Comparison of ENCODE assay signal across 23 mouse cellular contexts in genomic region chr12:34408139-34408538, GRCm38 (mm10).
A peak's percentile ranks its signal among the peaks of the same experiment; 100 is the strongest.
DNase-seq lines count a peak whose midpoint lies in the region; ATAC-seq and TF ChIP-seq lines count a peak whose summit lies in the region.
"Had no signal": no experiment of that assay in that cellular context is flagged by ENCODE, and none has a peak within 500 bp of the region (broad histone marks: within the 10 kb centered on the region; RNA-seq: fewer than 3 reads in every experiment).

No protein-coding gene starts in this region.

- H3K36me3 ChIP-seq in kidney, embryonic 14.5 days (ENCODE audit: control insufficient read depth, insufficient read depth, low read length) = no peaks in the 10 kb centered on the region
- H3K36me3 ChIP-seq in kidney, adult 2 months (ENCODE audit: control insufficient read depth, insufficient read depth, low read length) = no peaks in the 10 kb centered on the region
- no peaks in the 10 kb centered on the region for H3K36me3 ChIP-seq in kidney, embryonic 16.5 days (ENCODE audit: insufficient read depth, low read length)
- H3K36me3 ChIP-seq: embryonic facial prominence, embryonic 13.5 days; embryonic facial prominence, embryonic 15.5 days; forebrain, embryonic 10.5 days; forebrain, embryonic 12.5 days had no signal

- 0 out of 2 replicates have a peak, but pooled peaks cover 3% of the 10 kb centered on the region for H3K4me1 ChIP-seq in kidney, embryonic 14.5 days (ENCODE audit: control insufficient read depth, insufficient read depth, low read length)
- H3K4me1 ChIP-seq in kidney, adult 2 months (ENCODE audit: control insufficient read depth, insufficient read depth, low read length) = no peaks in the 10 kb centered on the region
- no peaks in the 10 kb centered on the region for H3K4me1 ChIP-seq in kidney, embryonic 16.5 days (ENCODE audit: insufficient read depth, low read length)
- H3K4me1 ChIP-seq: embryonic facial prominence, embryonic 13.5 days; embryonic facial prominence, embryonic 15.5 days; forebrain, embryonic 12.5 days had no signal

- WGBS in kidney, embryonic 14.5 days = 15% methylated on average over 3 of the region's 3 CpGs
- 33% methylated on average over 3 of the region's 3 CpGs for WGBS in kidney, adult 2 months
- 23% methylated on average over 3 of the region's 3 CpGs for WGBS in kidney, embryonic 16.5 days

- no peak for DNase-seq in kidney, adult 2 months
- DNase-seq in kidney, postnatal 10 days = no peak
- peak; percentile 7 for DNase-seq in retina, embryonic 14.5 days (ENCODE audit: low spot score)
- DNase-seq in retina, postnatal 1 day = no peak
- DNase-seq: adrenal gland, adult 2 months; adrenal gland, postnatal 10 days; adrenal gland, postnatal 25 days; cerebellum, adult 11 months; cerebellum, adult 18-20 months; cerebellum, adult 8-10 months; cerebellum, adult 9-11 months; cerebellum, postnatal 14 days; cerebellum, postnatal 36 days; embryo, embryonic 11 days had no signal

- H3K4me2 ChIP-seq in kidney, embryonic 14.5 days (replicated peaks; ENCODE audit: low read depth, low read length) = no peak overlapping the region
- no peak overlapping the region for H3K4me2 ChIP-seq in kidney, embryonic 16.5 days (replicated peaks; ENCODE audit: low read depth, low read length)
- H3K4me2 ChIP-seq: embryonic facial prominence, embryonic 13.5 days; embryonic facial prominence, embryonic 15.5 days; forebrain, embryonic 12.5 days had no signal

- no peak for TF ChIP-seq CTCF in kidney, adult 2 months (conservative IDR thresholded peaks at IDR 0.05; ENCODE audit: insufficient read depth, insufficient read length, low read depth, low read length)

- H3K27ac ChIP-seq in kidney, embryonic 14.5 days (ENCODE audit: low read depth, low read length) = no peak overlapping the region
- no peak overlapping the region for H3K27ac ChIP-seq in kidney, adult 2 months (ENCODE audit: insufficient read depth, low read depth, low read length)
- H3K27ac ChIP-seq in kidney, embryonic 16.5 days (ENCODE audit: low read length) = no peak overlapping the region
- H3K27ac ChIP-seq: embryonic facial prominence, embryonic 13.5 days; embryonic facial prominence, embryonic 15.5 days; forebrain, embryonic 10.5 days; forebrain, embryonic 12.5 days had no signal

- peak; percentile 90; the same call in 1 of the 2 replicates for ATAC-seq in kidney, embryonic 14.5 days (ENCODE audit: low FRiP score, low TSS enrichment)
- peak; percentile 83 for ATAC-seq in kidney, embryonic 16.5 days (ENCODE audit: low FRiP score, low TSS enrichment)
- ATAC-seq: forebrain, embryonic 14.5 days; forebrain, embryonic 16.5 days had no signal

- no peak overlapping the region for H3K9ac ChIP-seq in kidney, embryonic 14.5 days (ENCODE audit: low read depth, low read length)
- no peak overlapping the region for H3K9ac ChIP-seq in kidney, embryonic 16.5 days (replicated peaks; ENCODE audit: low read length)
- H3K9ac ChIP-seq: embryonic facial prominence, embryonic 13.5 days; embryonic facial prominence, embryonic 15.5 days; forebrain, embryonic 12.5 days had no signal

- H3K4me3 ChIP-seq in kidney, embryonic 14.5 days (ENCODE audit: low read length) = no peak overlapping the region
- H3K4me3 ChIP-seq in kidney, adult 2 months (ENCODE audit: insufficient read depth, low read depth, low read length) = no peak overlapping the region
- H3K4me3 ChIP-seq in kidney, embryonic 16.5 days (ENCODE audit: low read length) = no peak overlapping the region
- H3K4me3 ChIP-seq: embryonic facial prominence, embryonic 13.5 days; embryonic facial prominence, embryonic 15.5 days; erythroblast, embryonic 14.5 days; forebrain, embryonic 10.5 days; forebrain, embryonic 12.5 days had no signal

- TF ChIP-seq POLR2A in kidney, adult 2 months (IDR thresholded peaks at IDR 0.05; ENCODE audit: low read depth, low read length) = no peak

- no peaks in the 10 kb centered on the region for H3K9me3 ChIP-seq in kidney, embryonic 14.5 days (ENCODE audit: control insufficient read depth, low read length)
- no peaks in the 10 kb centered on the region for H3K9me3 ChIP-seq in kidney, embryonic 16.5 days (ENCODE audit: low read length)
- H3K9me3 ChIP-seq: embryonic facial prominence, embryonic 13.5 days; embryonic facial prominence, embryonic 15.5 days; forebrain, embryonic 10.5 days; forebrain, embryonic 12.5 days had no signal

- H3K27me3 ChIP-seq in kidney, embryonic 14.5 days (ENCODE audit: control insufficient read depth, insufficient read depth, low read length) = no peaks in the 10 kb centered on the region
- no peaks in the 10 kb centered on the region for H3K27me3 ChIP-seq in kidney, adult 2 months (replicated peaks; ENCODE audit: control insufficient read depth, insufficient read depth, low read length)
- no peaks in the 10 kb centered on the region for H3K27me3 ChIP-seq in kidney, embryonic 16.5 days (ENCODE audit: insufficient read depth, low read length)
- H3K27me3 ChIP-seq: embryonic facial prominence, embryonic 13.5 days; embryonic facial prominence, embryonic 15.5 days; forebrain, embryonic 12.5 days had no signal
